Mouse (Mus musculus) adrenal gland, adult 2 months (tissue): ENCODE results near the gene Pnrc1. TPM values are rescaled to one million over a fixed set of nuclear protein-coding genes. Genes with fewer than 3 reads are reported as not detected.

Experiments used
- DNase-seq: peaks from one replicate; pipeline ENCODE4 v3.0.0; 2021
- polyA plus RNA-seq: library from polyadenylated mRNA; depleted of rRNA; stranded (reverse); fragments of >200 nt; gene quantifications from 2 replicates; pipeline ENCODE4 v1.2.3, GENCODE M21; 2012
- total RNA-seq, 2 experiments: library from RNA; stranded (reverse); gene quantifications; 2 replicates each; pipeline ENCODE4 v1.2.3; 2021

Gene Pnrc1
- total and polyA plus RNA-seq, 3 experiments: 165 to 239 (median 205) TPM

GRCm38 (mm10) chr4:33270386-33271314 is 19.3 kb downstream of the Pnrc1 start:
- no peak for DNase-seq

- DNase-seq: no peak
Observed at GRCm38 (mm10) chr4:33264979-33265726, 24.8 kb downstream of the Pnrc1 start.

- no peak for DNase-seq
Observed at GRCm38 (mm10) chr4:33262897-33263296, 27.1 kb downstream of the Pnrc1 start.

GRCm38 (mm10) chr4:33261311-33261753 is 28.6 kb downstream of the Pnrc1 start:
- DNase-seq: peak; percentile 98

- peak; percentile 35 for DNase-seq
Observed at GRCm38 (mm10) chr4:33260311-33260710, 29.7 kb downstream of the Pnrc1 start.

- no peak for DNase-seq
Observed at GRCm38 (mm10) chr4:33257263-33257964, 32.5 kb downstream of the Pnrc1 start.

- DNase-seq: no peak
Observed at GRCm38 (mm10) chr4:33254706-33255105, 35.3 kb downstream of the Pnrc1 start.

- DNase-seq: no peak
Observed at GRCm38 (mm10) chr4:33250867-33251266, 39.1 kb downstream of the Pnrc1 start.

GRCm38 (mm10) chr4:33249716-33250230 is 40.2 kb downstream of the Pnrc1 start:
- no peak for DNase-seq

- peak; percentile 38 for DNase-seq
Observed at GRCm38 (mm10) chr4:33248915-33249314, 41.0 kb downstream of the Pnrc1 start.

GRCm38 (mm10) chr4:33248062-33248889 is 41.7 kb downstream of the Pnrc1 start:
- DNase-seq: peak; percentile 99

GRCm38 (mm10) chr4:33247479-33248053 is 42.4 kb downstream of the Pnrc1 start:
- peak; percentile 100 for DNase-seq

- DNase-seq: peak; percentile 34
Observed at GRCm38 (mm10) chr4:33245853-33246395, 44.0 kb downstream of the Pnrc1 start.

GRCm38 (mm10) chr4:33243921-33244320 is 46.0 kb downstream of the Pnrc1 start:
- no peak for DNase-seq

GRCm38 (mm10) chr4:33243016-33243758 is 46.8 kb downstream of the Pnrc1 start:
- no peak for DNase-seq

GRCm38 (mm10) chr4:33242536-33242935 is 47.4 kb downstream of the Pnrc1 start:
- no peak for DNase-seq

GRCm38 (mm10) chr4:33230881-33231280 is 59.1 kb downstream of the Pnrc1 start:
- DNase-seq: no peak

- no peak for DNase-seq
Observed at GRCm38 (mm10) chr4:33229639-33230038, 60.3 kb downstream of the Pnrc1 start.

- DNase-seq: no peak
Observed at GRCm38 (mm10) chr4:33227164-33227563, 62.8 kb downstream of the Pnrc1 start.
